Mouse (Mus musculus): ENCODE results near the gene Rem2. TPM values are rescaled to one million over a fixed set of nuclear protein-coding genes. Genes with fewer than 3 reads are reported as not detected.

The Rem2 gene
- total RNA-seq, 2 experiments from 2014 or later, result not detected

Other genes with a start within 250 kb of the Rem2 start
- 10 to 100 TPM; 67.4 to 70.3 TPM for gene Dad1, start 222.0 kb upstream of the Rem2 start, total RNA-seq (2021)
- gene Abhd4, start 221.9 kb upstream of the Rem2 start, total RNA-seq (2021), result 10 to 100 TPM; 18.4 to 19.9 TPM
- gene Olfr49, start 191.2 kb upstream of the Rem2 start, total RNA-seq (2021), result not detected
- 10 to 100 TPM; 54.7 to 57.7 TPM for gene Oxa1l, start 115.3 kb upstream of the Rem2 start, total RNA-seq (2021)
- gene Slc7a7, start 58.3 kb upstream of the Rem2 start, total RNA-seq (2021), result 1 to 10 TPM; 2.9 to 3.4 TPM
- gene Mrpl52, start 49.2 kb upstream of the Rem2 start, total RNA-seq (2021), result 100 to 1,000 TPM; 107 to 116 TPM
- 10 to 100 TPM; 52.0 to 68.1 TPM for gene Mmp14, start 44.5 kb upstream of the Rem2 start, total RNA-seq (2021)
- gene Lrp10, start 12.0 kb upstream of the Rem2 start, total RNA-seq (2021), result 10 to 100 TPM; 33.5 to 37.2 TPM
- gene Prmt5, start 41.4 kb downstream of the Rem2 start, total RNA-seq (2021), result 10 to 100 TPM; 27.9 to 28.9 TPM
- 1 to 10 TPM; 5.8 to 6.5 TPM for gene Haus4, start 78.5 kb downstream of the Rem2 start, total RNA-seq (2021)
- 1 to 10 TPM; 5.7 to 5.8 TPM for gene Ajuba, start 101.5 kb downstream of the Rem2 start, total RNA-seq (2021)
- gene 4931414P19Rik, start 129.9 kb downstream of the Rem2 start, total RNA-seq (2021), result 1 to 10 TPM; 2.9 to 3.3 TPM
- 100 to 1,000 TPM; 196 to 203 TPM for gene Psmb5, start 141.9 kb downstream of the Rem2 start, total RNA-seq (2021)
- gene Psmb11, start 145.3 kb downstream of the Rem2 start, total RNA-seq (2021), result not detected
- not detected for gene Gm17606, start 164.9 kb downstream of the Rem2 start, total RNA-seq (2021)
- under 1 TPM; 0.53 to 0.55 TPM for gene Cdh24, start 165.3 kb downstream of the Rem2 start, total RNA-seq (2021)
- gene 1700123O20Rik, start 210.1 kb downstream of the Rem2 start, total RNA-seq (2021), result 10 to 100 TPM; 10.1 to 11.8 TPM
- 10 to 100 TPM; 68.1 to 73.8 TPM for gene Acin1, start 210.8 kb downstream of the Rem2 start, total RNA-seq (2021)
- not detected for gene Gm29776, start 222.7 kb downstream of the Rem2 start, total RNA-seq (2021)
- gene Cebpe, start 236.1 kb downstream of the Rem2 start, total RNA-seq (2021), result not detected

All from gastrocnemius, postnatal 14 days (tissue).